Mouse (Mus musculus) urinary bladder, postnatal 25 days (tissue): ENCODE results near the gene Irf9.

Experiments
- DNase-seq: peaks from one replicate; pipeline ENCODE4 v3.0.0; 2022; ENCODE audit warnings: low spot score

Gene Irf9

GRCm38 (mm10) chr14:55603271-55603632, at the start of gene Irf9:
Irf9 (plus strand) TSS chr14:55603571.
- DNase-seq, result no peak

- no peak for DNase-seq
Measured at GRCm38 (mm10) chr14:55554635-55555034, 48.7 kb upstream of the Irf9 start.

GRCm38 (mm10) chr14:55555788-55556187, 47.6 kb upstream of the Irf9 start:
- no peak for DNase-seq

- DNase-seq, result peak; percentile 86
Measured at GRCm38 (mm10) chr14:55557003-55557402, 46.4 kb upstream of the Irf9 start.

GRCm38 (mm10) chr14:55557587-55557986, 45.8 kb upstream of the Irf9 start:
- no peak for DNase-seq

GRCm38 (mm10) chr14:55558740-55559448, 44.5 kb upstream of the Irf9 start:
- no peak for DNase-seq

GRCm38 (mm10) chr14:55559799-55560201, 43.6 kb upstream of the Irf9 start, which contains the start of gene Dcaf11:
Dcaf11 (plus strand) TSS chr14:55560006.
- peak; percentile 78 for DNase-seq

GRCm38 (mm10) chr14:55560202-55561073, 42.9 kb upstream of the Irf9 start, which contains the start of gene A730061H03Rik:
A730061H03Rik (minus strand) TSS chr14:55560406.
- DNase-seq, result peak; percentile 94

- no peak for DNase-seq
Measured at GRCm38 (mm10) chr14:55561860-55562259, 41.5 kb upstream of the Irf9 start.

GRCm38 (mm10) chr14:55563249-55563648, 40.1 kb upstream of the Irf9 start:
- no peak for DNase-seq

- no peak for DNase-seq
Measured at GRCm38 (mm10) chr14:55565748-55566147, 37.6 kb upstream of the Irf9 start.

GRCm38 (mm10) chr14:55567496-55567895, 35.9 kb upstream of the Irf9 start:
- DNase-seq, result no peak

GRCm38 (mm10) chr14:55570588-55570987, 32.8 kb upstream of the Irf9 start:
- DNase-seq, result no peak

GRCm38 (mm10) chr14:55571760-55572159, 31.6 kb upstream of the Irf9 start:
- no peak for DNase-seq

- no peak for DNase-seq
Measured at GRCm38 (mm10) chr14:55575302-55575701, 28.1 kb upstream of the Irf9 start, which contains the start of gene Fitm1. Fitm1 (plus strand) TSS chr14:55575617.

GRCm38 (mm10) chr14:55575711-55576110, 27.7 kb upstream of the Irf9 start:
- DNase-seq, result no peak

GRCm38 (mm10) chr14:55576376-55576775, 27.0 kb upstream of the Irf9 start:
- no peak for DNase-seq

GRCm38 (mm10) chr14:55577871-55578667, 25.3 kb upstream of the Irf9 start, which contains the start of gene Psme1:
Psme1 (plus strand) TSS chr14:55578123.
- peak; percentile 60 for DNase-seq

GRCm38 (mm10) chr14:55578668-55579269, 24.6 kb upstream of the Irf9 start:
- peak; percentile 48 for DNase-seq

GRCm38 (mm10) chr14:55579511-55580496, 23.6 kb upstream of the Irf9 start:
- no peak for DNase-seq
